Mouse (Mus musculus) lung, postnatal 14 days (tissue): ENCODE measurements around the gene St3gal4.

ENCODE experiments used
- DNase-seq: peaks from one replicate; pipeline ENCODE4 v3.0.0; 2021

The St3gal4 gene

GRCm38 (mm10) chr9:35127561-35127960 is 8.5 kb upstream of the St3gal4 start:
- DNase-seq = no peak

DNA sequence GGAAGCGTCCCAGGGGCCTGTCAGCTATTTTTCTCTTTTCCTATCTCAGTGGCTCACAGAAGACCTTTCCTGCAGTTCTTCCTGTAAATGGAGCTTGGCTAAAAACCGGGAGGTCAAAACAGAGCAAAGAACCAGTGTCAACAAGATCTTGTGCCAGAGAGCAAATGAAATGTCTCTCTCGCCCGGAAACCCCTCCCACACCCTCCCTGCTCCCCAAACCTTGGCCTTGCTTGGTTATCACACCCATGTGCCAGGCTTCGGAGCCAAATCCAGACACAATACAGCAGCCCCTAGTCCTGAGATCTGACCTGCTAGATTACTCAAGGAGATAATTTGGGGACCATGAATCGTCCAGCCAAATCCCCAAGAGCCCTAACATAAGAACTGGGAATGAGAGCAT is 8.1 kb upstream of the St3gal4 start:
- DNase-seq = peak; percentile 57

DNA sequence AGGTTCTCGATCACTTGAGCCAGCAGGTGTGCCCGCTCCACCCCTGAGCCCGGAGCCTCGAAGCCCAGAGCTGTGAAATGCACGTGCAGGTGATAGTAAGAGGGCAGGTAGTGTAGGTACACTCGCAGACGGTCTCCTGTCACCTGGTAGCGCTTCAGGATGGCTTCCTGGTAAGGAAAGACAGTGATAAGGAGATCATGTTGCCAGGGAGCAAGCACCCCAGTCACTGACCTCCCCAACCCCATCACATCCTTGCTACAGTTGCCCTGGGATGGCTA is 5.5 kb upstream of the St3gal4 start:
- DNase-seq = no peak

DNA sequence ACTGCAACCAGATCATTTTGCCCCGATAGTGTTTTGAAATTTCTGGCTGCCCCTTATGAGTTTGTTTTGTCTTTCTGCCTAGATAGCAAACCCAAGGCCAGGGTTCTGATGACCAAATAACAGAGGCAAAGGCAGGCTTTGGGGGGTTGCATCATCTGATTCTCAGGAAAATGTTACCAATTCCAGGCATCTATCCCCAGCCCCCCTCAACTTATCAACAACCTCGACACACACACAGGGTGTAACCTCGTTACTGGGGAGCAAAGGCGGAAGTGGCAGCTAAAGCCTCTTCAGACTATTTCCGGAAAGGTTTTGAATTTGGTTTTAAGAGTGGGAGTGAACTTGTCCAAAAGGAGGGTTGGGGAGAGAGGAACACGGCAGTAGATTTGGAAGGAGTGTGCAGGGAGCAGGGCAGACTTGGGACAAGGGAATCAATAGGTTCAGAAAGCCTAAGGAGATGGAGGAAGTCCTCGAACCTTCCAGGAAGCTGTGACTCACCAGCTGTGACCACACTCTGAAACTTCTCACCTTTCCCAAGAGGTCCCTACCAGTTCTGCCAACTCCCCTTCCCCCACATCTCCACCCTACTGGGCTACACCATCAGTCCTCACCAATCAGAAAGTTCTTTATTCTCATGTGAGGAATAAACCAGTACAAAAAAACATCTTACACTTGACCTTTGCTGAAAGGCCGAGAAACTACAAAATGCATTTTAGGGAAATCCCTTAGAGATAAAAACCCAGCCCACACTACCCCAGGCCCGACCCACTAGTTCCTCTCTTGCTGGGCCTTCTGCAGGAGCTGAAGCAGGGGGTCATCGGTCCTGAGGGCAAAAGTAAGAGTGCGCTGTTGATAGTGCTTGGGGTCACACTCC is 5.0 kb upstream of the St3gal4 start:
- DNase-seq = peak; percentile 51

DNA sequence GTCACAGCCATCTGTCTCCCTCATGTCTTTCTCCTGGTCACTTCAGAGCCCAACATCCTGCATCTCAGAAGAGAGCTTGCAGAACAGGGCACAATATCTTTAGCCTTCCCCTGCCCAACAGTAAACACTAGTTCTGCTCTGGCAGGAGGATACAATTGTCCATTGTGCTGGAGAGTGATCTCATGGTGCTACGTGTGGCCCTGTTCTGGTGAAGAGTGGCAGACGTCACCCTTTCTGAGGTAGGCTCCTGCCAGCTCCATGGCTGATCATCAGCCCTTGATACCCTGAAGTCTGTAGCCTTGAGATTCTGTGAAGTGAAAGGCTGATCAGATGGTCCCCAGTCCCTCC is 4.4 kb upstream of the St3gal4 start:
- peak; percentile 37 for DNase-seq

DNA sequence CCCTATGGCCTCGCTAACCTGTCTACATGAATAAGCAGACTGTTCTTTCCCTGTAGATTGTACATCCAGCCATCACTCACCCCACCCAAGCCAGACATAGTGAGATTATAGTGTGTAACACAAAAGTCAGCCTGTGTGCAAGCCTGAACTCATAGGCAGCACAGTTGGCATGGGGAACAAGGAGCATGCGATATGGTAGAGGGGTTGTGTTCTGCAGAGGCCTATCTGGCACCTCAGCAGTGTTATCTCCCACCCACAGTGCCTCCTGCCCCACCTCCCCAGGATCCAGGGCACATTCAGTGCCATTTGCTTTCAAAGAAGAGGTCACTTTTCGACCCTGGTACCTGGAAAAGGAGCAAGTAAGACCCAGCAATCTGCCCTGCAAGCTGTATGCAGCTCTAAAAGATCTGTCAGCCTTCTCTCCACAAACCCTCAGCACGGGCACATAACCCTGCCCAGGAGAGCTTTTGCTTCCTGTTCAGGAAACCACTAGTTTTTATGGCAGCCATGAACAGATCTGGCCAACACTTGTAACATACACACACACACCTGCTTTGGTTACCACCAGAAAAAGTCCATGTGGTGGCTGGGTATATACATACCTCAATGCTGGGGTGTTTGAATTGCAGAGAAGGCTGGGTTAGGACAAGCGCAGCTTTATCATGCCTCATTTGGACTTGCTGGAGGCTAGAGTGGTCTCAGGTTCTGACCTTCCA is 3.6 kb upstream of the St3gal4 start:
- DNase-seq = no peak

DNA sequence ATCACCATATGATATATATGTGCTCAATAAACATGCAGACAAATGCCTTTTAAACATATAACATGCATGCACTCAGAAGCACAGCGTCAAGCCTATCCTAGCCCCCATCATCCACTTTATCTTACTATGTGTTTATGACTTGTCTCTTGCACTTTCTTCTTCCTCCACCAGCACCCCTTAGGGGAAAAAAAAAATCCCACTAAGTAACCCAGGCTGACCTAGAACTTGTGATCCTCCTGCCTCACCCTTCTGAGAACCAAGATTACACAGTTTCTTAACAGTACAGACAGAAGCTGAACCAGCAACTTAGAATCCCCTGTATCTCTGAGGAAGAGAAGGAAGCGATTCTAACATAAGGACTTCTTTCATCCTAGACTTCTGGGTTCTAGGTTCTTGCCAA is 505 bp downstream of the St3gal4 start:
- no peak for DNase-seq

DNA sequence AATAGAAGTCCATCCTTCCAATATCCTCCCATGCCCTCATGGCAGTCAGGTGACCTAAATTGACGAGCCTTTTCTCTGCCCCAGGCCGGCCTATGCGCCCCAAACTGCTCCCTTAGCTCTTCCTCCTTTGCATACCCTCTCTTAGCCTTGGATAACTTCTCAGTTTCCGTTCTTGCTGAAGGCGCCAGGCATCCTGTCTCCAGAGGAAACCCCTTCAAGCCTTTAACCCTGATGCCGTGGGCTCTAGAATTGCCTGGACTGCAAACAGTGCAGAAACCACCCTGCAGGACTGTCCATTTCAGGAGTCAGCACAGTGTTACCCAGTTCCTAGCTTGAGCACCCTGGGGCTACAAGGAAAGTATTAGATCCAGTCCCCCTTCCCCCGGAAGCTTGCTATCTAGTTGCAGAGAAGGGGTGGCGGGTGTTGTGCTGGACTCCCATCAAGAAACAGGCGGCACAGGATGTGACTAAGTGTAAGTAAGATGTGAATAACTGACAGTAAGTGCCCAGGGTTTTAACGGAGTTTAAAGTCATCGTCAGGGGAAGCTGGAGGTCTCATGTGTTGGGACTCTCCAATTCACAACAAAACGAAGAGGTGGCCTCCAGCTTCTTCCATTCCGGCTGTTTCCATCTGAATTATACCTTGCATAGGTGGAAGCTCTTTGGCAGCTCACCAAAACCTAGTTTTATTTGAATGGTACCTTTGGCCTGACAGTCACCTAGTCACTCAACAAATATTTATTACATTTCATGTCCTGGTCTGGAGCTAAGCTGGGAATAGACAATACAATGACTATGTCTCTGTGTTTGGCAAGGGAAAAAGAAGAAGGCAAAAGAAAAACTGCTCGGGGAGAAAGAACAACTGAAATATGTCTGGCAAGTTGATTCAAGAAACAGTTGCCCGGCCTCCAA is 1.4 kb downstream of the St3gal4 start:
- DNase-seq = peak; percentile 60

GRCm38 (mm10) chr9:35116391-35117381 is 2.4 kb downstream of the St3gal4 start:
- peak; percentile 85 for DNase-seq

DNA sequence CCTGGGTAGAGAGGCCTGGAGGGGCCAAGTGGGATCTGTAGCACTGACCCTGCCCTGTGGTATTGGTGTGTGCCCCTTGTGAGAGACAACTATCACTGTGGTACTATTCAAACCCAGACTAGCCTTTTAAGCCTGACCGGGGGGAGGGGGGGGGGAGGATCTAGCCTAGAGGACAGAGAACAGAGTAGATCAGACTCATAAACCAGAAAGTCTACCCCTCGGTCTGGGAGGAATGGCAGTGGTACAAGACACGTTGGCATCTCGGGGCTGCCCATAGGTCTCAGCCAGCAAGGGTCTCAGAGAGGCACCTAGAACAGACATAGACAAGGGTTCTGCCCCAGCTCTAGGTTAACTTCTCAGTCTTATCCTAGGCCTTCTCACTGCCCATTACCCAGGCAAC is 3.3 kb downstream of the St3gal4 start:
- no peak for DNase-seq

DNA sequence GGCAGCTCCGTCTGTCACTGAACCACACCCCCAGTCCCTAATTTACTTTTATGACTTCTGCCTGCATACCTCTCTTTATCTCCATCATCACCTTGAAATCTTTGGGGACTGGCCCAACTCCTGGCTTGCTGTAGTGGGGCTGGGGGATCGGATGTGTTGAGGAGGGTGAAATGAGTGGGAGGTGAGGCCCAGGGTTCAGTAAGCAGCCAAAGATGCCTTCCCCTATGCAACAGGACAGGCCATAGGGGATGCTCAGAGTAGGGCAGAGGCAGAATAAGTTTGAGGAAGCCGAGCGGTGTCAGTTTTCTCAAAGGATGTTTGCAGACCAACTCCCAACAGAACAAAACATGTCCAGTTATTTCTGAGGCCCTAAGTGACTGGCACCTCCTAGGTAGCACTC is 3.8 kb downstream of the St3gal4 start:
- DNase-seq = no peak

DNA sequence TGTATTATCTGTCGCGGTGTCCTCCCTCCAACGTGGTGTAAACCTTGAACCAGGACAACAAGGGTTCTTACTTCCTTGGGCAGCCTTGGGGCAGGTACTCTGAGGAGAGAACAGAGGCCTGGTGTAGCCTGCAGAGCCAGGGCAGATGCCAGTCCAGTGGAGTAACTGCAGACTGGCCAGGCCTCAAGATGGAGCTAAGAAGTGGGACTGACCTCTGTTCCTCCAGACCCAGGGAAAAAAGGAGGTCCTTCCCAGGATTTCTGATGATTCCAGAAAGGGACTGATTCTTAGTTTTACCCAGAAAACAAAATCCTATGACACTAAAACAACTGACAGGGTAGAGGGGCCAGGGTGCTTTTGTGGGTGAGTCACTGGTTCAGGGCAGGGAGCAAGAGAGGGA is 4.8 kb downstream of the St3gal4 start:
- no peak for DNase-seq

DNA sequence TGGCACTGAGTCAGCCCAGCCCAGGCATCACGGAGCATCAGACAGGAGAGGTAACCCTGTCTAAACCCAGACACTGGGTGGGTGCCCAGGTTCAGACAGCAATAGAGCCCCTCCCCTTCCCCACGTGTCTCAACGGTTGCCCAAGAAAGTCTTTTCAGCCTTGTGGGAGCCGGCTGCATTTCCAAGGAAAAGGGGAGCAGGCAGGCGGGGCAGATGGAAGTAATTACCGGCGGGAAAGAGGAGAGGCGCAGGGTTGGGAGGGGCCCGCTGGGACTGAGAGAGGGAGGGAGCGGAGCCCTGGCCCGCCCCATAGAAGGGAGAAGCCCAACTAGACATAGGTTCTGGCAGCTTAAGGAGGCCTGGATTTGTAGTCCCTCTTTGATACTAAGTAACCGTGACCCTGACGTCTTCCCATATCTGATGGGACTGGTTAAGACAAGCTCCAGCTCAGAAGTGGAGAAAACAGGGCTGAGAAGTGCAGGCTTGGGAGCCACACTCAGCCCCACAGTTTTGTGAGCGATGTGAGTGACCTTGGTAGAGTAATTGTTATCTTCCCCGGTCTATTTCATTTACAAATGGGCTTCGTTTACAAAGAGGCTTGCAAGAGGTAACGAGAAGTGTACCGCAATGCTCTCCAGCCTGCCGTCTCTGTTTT is 7.0 kb downstream of the St3gal4 start:
- peak; percentile 56 for DNase-seq

DNA sequence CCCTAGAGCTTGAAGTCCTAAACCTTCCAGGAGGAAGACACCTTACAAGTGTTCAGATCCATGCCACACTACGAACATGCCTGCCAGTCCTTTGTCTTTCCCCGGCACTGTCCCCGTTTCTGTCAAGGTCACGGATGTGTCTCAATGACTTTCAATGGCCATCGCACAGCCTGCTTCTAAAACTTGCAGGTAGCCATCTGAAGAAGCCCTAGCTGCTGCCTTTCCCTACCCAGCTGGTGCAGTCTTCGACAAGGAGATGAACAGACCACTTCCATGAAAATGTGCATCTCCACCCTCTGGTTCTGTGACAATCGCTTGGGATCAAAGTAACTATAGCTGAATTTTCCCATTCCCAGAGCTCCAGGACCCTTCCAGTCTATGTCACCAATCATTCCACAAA is 7.6 kb downstream of the St3gal4 start:
- no peak for DNase-seq

DNA sequence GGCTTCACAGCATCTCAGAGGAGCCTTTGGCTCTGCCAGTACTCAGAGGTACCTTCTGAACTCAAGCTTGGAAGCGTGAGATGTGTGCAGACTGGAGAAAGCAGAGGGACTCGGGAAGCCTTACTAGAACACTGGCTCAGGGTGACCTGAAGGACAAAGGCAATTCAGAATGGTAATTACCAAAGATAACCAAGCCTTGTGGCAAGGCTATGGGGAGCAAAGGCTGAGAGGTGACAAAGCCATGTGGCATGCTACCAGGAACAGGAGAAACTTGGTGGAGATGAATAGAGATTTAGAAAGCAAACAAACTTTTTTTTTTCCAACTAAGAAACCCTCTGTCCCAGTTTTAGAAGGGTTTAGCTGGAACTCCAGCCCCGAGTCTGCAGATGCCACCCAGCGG is 8.5 kb downstream of the St3gal4 start:
- DNase-seq = no peak

GRCm38 (mm10) chr9:35110051-35110450 is 9.0 kb downstream of the St3gal4 start:
- DNase-seq = no peak

DNA sequence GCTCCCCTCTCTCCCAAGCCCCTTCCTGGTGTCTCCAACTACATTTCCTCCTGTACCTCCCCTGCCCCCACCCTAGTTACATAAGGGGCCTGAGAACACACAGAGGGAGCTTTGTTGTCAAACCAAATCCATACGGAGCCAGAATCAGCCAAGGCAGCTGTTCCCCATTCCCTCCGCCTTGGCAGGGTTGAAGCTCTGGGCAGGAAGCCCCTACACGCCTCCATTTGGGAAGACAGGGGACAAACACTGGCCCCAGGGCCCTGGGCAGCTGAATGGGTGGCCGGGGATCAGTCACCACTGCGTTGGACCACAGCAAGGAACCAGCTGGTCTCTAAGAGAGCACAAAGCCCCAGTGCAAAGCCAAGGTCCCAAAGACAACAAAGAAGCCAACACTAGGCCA is 10.2 kb downstream of the St3gal4 start:
- peak; percentile 73 for DNase-seq

GRCm38 (mm10) chr9:35108066-35108465 is 11.0 kb downstream of the St3gal4 start:
- no peak for DNase-seq

GRCm38 (mm10) chr9:35107396-35107795 is 11.7 kb downstream of the St3gal4 start:
- DNase-seq = no peak

DNA sequence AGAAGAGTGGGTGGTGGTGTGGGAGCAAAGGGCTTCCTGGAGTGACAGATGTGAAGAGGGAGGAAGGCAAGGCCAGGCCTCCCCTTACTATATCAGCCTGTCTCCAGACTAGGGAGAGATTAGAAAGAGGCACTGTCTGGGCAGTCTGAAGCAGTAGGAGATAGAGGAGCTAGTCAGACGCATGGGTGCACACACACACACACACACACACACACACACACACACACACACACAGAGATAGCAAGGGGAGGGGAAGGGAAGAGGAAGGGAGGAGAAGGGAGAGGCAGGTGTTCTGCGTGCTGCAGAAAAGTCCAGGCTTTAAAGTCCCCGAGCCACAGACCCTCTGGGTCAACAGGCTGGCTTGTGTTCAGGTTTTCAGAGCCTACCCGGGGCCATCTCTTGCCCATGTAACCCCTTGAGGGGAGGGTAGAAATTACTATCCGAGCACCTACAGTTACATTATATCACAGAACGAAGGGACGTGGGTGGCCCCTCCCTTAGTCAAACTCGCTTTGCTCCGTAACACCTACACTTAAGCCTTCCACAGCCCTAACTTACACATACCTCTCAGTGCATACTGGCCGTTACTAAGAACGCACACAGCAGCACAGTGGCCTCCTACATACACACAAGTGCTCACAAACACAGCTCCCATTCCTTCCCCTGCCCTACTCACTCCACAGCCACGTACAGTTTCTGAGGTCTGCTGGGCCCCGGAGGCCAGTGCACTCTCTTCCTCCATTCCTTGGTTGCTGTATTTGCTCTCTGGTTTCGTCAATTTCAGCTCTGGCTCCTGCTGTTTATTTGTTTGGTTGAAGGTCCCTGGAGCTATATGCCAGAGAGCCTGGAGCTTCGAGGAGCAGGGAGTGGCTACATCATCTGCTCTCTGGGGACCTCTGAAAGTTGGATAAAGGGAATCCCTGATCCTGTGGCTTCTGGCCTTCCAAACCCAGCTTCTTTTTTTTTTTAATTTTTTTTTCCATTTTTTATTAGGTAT is 12.9 kb downstream of the St3gal4 start:
- DNase-seq = no peak

GRCm38 (mm10) chr9:35105438-35105837 is 13.6 kb downstream of the St3gal4 start:
- DNase-seq = no peak
